Mouse (Mus musculus) embryo, embryonic 10.5 days (tissue): ENCODE measurements around the gene Nbea.

Experiments used
- DNase-seq: peaks from one replicate; pipeline ENCODE4 v3.0.0-alpha.2; 2015; ENCODE audit warnings: low spot score

Gene Nbea

GRCm38 (mm10) chr3:55783171-55784081 is 400.1 kb downstream of the Nbea start:
- DNase-seq, result peak; percentile 72

DNA sequence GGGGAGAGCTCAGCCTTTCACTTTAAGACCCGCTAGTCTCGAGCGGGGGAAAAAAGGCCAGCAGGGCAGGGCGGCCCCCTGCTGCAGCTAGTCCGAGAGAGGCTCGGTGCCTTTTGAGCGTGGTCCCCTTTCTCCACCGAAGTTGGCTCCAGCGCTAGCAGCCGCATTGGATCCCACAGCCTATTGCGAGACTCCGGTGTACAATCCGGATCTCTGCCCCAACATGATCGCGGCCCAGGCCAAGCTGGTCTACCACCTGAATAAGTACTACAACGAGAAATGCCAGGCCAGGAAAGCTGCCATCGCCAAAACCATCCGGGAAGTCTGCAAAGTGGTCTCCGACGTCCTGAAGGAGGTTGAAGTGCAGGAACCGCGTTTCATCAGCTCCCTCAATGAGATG is 400.7 kb downstream of the Nbea start:
- no peak for DNase-seq

- DNase-seq, result peak; percentile 76
Measured at GRCm38 (mm10) chr3:55782056-55782687, 401.3 kb downstream of the Nbea start, which contains the start of gene Mab21l1. Gene Mab21l1 (plus strand): TSS chr3:55782510.

DNA sequence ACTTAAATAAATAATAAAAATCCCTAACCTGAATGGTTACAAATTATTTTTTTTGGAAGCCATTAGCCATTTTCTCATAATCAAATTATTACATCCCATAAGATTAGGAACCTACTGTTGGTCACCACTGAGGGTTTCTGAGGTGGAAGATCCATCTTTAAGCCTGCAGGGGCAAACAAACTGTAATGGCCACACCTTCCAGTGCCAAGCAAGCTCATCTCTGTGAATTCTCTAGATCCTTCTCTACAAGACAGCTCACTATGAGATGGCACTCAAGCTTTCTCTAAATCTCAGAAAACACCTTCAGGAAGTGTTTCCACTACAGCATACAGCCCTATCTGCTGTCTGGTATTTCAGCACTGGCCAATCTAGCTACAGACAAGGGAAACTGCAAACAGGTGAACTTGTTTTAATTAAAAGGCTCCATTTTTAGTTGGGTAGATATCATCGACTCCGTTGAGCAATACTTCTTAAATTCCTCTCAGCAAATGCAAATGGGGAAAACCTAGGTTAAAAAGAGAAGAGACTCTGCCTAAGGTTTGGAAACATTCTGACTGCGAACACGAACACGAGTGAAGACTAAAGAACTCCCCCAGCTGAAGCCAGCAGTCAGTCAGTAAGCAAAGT is 402.0 kb downstream of the Nbea start:
- peak; percentile 36 for DNase-seq

GRCm38 (mm10) chr3:55780120-55781070 is 403.1 kb downstream of the Nbea start:
- peak; percentile 82 for DNase-seq

GRCm38 (mm10) chr3:55778764-55779730 is 404.5 kb downstream of the Nbea start:
- peak; percentile 48 for DNase-seq

DNA sequence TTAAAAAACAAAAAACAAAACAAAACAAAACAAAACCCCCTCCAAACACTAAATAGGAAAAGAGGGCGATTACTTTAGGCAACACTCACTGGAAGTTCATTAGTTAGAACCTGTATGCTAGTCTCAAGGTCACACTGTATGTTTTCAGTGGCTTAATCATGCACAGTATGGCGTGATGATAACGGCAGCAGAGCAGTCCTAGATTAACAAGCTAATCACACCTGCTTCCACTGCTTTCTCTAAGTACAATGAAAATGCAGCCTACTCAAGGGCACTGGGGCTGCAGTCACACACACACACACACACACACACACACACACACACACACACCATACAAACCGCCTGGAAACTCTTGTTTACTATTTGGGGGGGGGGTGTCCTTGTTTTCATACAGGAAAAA is 406.0 kb downstream of the Nbea start:
- no peak for DNase-seq

- no peak for DNase-seq
Measured at GRCm38 (mm10) chr3:55775753-55776152, 407.7 kb downstream of the Nbea start.

DNA sequence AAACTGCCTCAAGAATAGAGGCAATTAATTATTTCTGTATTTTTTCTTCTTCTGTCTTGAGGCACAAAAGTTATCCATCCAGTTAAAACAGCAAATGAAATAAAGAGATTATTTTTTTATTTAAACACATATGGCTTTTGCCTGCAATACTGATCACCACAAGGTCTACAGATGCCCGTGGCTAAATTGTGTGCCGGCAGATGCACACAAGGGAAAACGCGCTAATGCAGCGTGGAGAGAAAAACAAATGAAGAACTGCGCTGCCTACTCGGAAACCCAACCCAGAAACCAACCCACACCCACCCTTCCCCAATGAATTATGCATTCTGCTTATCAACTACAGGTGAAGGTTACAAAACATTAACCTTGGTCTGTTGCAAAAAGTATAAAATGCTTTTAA is 408.3 kb downstream of the Nbea start:
- DNase-seq, result peak; percentile 48

GRCm38 (mm10) chr3:55774203-55774602 is 409.3 kb downstream of the Nbea start:
- DNase-seq, result no peak

DNA sequence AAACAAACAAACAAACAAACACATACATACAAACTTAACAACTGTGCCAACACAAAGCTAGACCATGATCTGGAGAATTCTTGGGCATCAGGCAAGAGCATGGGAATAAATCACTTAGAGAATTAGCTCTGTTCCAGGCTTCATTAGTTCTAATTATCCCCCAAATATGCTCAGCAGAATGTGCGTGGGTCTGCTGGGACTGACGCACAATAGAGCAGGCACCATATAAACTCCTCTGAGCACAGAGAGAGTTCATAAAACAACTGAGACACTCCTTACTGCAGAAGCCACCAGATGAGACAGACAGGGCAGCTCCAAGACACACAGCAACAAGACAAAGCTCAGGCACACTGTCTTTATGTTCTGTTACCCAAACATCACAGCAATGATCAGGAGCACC is 414.2 kb downstream of the Nbea start:
- no peak for DNase-seq

GRCm38 (mm10) chr3:55768654-55769053 is 414.8 kb downstream of the Nbea start:
- DNase-seq, result no peak

GRCm38 (mm10) chr3:55763591-55763990 is 419.9 kb downstream of the Nbea start:
- DNase-seq, result no peak

DNA sequence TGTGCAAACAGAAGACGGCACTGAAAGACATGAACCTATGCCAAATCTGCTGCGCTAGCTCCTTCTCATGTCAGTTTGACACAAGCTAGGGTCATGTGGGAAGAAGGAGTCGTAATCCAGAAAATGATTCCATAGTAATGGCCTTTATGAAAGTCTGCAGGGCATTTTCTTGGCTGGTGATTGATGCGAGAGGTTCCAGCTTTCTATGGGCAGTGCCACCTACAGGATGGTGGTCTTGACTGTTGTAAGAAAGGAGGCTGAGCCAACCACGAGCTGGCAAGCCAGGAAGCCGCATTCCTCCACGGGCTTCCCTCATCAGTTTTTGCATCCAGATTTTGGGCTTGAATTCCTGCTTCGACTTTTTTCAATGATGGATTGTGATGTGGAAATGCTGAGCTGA is 425.2 kb downstream of the Nbea start:
- no peak for DNase-seq

DNA sequence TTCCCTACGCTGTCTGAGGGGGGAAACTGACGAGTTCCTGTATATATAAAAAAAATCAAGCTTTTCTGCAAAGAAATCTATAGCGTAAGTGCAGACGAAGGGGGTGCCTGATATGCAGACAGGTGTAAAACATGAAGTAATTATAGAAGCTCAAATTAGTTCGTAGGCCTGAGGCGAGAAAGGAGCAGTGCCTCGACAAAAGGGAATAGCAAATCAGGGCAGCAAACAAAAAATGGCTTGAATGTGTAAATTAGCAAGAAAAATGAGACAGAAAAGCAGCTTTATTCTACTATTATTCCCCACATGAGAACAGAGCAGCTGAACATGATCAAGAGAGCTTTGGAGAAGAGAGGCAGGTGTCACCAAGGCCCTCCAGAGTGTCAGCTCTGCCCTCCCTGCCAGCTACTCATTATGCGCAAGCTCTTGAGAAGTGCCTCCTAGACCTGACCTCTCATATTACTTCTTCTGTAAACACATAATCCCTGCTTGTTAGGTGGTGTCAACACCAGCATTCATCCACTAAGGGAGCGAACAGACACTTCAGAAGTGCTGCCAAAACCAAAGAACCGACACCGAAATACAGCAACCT is 426.8 kb downstream of the Nbea start:
- DNase-seq, result no peak

DNA sequence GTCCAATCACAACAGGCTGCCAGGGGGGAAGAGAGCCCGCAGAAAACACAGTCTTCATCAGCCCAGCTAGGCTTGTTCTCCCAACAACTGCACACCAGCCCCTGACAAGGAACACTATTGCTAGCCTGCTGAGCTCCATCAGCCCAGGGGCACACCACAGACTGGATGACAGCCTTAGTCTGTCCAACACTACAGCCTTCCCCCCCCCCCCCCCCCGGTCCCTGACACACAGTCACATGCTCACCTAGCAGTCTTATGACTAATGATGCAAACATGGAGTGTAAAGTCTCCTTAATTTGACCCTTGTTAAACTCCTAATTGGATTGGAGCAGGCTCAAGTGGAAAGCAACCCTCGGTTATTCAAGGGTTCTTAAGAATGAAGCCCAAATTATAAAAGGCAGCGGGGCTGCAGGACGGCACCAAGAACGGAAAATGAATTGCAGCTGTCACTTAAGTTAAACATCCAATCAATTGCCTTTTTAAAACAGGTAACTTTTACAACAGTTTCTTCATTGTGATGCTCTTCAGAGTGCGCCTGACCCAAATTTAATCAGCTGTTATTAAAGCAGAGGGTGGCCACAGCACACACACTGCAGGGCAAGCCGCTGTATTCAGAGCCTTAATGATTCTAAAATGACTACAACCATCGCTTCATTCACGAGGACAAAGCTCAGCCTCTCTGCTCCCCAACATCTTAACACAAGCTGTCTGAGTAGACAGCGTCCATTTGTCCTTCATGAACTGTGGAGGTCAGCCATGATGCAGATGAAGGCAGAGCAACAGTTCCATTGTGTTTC is 427.5 kb downstream of the Nbea start:
- peak; percentile 48 for DNase-seq

- no peak for DNase-seq
Measured at GRCm38 (mm10) chr3:55754981-55755608, 428.4 kb downstream of the Nbea start.

DNA sequence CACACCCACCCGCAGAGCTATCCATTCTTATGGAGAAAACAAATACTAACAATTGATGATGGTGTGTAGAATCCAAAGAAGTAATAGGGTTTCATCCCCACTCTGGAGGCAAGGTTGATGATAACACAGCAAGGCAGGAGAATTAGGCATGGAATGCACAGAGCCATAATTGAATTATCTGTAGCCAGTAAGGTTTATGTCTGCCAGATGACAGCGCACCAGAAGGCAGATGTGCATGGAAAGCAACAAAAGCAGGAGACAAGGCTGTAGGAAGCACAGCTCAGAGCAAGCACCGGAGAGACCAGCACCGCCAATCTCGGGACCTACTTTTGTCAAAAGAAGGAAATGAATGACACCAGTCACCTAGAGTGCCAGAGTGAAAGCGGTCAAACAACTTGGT is 429.6 kb downstream of the Nbea start:
- DNase-seq, result no peak

DNA sequence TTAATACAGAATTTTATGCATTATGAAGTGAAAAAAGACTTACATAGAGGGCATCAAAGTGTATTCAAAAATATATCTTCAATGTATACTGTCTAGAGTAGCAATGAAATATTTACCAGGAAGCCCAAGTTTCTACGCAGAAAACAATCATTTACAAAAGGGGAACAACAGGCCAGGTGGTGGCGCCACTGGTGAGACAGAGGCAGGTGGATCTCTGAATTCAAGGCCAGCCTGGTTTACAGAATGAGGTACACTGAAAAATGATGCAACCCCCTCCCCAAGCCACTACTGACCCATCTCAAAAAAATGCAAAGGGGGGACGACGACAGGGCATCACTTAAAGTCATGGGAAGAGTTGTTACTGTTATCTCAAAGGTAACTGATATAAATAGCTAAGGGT is 430.9 kb downstream of the Nbea start:
- no peak for DNase-seq
